Mouse (Mus musculus) E14TG2a.4 (cell line): ENCODE data around the gene Cox6b1.

Experiments
- CTCF ChIP-seq: conservative IDR thresholded peaks from 2 replicates; pipeline ENCODE4 v1.5.1; 2014; ENCODE audit warnings: low read length
- NANOG ChIP-seq: IDR thresholded peaks from 2 replicates; pipeline ENCODE4 v1.6.1; 2014; ENCODE audit warnings: borderline replicate concordance, low read length, mixed read lengths
- POU5F1 ChIP-seq: IDR thresholded peaks from 2 replicates; pipeline ENCODE4 v1.6.1; 2014; ENCODE audit warnings: low read length, borderline replicate concordance

DNA sequence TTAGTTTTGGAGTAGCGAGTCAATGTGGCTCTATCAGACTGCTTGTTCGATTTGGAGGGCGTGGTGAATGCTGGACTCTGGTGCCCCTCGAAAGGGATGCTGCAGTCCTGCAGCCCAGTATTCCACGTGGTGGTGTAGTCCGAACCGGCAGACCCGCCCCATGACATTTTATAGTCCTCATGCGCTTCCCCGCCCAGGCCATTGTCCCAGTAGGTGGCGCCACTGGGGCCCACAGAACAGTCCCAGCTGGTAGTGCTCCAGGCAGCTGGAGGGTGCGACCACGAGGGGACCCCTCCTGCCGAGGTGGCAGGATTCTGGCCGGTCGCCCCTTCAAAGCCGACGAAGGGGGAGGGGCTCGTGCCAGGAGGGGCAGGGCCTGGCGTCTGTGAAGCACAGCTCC, 8.7 kb upstream of the Cox6b1 start:
- TF ChIP-seq CTCF (peak; percentile 72), POU5F1 (no peak), NANOG (no peak)
